Mouse (Mus musculus): ENCODE results near the gene Spcs2. TPM values are rescaled to one million over a fixed set of nuclear protein-coding genes. Genes with fewer than 3 reads are reported as not detected.

Gene Spcs2
- 517 TPM for polyA plus RNA-seq (2017; shearing (Covaris generic))

DNA sequence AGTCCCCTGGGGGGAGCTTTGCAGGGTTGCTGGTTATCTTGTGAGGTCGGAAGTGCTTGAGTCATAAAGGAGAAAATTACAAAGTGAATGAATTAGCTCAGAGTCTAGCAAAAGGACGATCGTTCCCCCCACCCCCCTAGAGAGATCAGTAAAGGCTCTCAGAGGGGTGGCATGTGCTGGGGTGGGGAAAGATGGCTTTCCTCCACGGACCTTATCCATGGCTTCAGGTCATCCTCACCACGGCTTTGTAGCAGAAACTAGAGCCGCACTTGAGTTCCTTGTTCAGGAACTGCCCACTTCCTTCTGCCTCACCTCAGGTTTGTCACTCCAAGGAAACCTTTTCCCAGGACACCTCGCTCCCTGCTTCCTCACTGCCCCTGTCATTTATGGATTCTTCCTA is at the start of gene Spcs2:
Spcs2 (minus strand) TSS at position 101 of the 400 bp plus-strand sequence.

GRCm38 (mm10) chr7:99858813-99859585 is 4.3 kb downstream of the Spcs2 start, which contains the start of gene Xrra1:
Gene Xrra1, plus strand, starts transcription at chr7:99859116.

GRCm38 (mm10) chr7:99828083-99828570 is 35.1 kb downstream of the Spcs2 start, which contains the start of gene Neu3:
Gene Neu3, minus strand, starts transcription at chr7:99828417.

Other genes starting within 250 kb of the Spcs2 start
- gene Tpbgl, start 236.4 kb downstream of the Spcs2 start, polyA plus RNA-seq (2017; shearing (Covaris generic)): 0.10 TPM
- 0.77 TPM for gene Slco2b1, start 152.1 kb downstream of the Spcs2 start, polyA plus RNA-seq (2017; shearing (Covaris generic))
- not detected for gene Olfr520, start 133.2 kb downstream of the Spcs2 start, polyA plus RNA-seq (2017; shearing (Covaris generic))
- gene Olfr521, start 100.0 kb downstream of the Spcs2 start, polyA plus RNA-seq (2017; shearing (Covaris generic)): not detected
- 39.6 TPM for gene Neu3, start 35.0 kb downstream of the Spcs2 start, polyA plus RNA-seq (2017; shearing (Covaris generic))
- 0.16 TPM for gene Xrra1, start 4.3 kb downstream of the Spcs2 start, polyA plus RNA-seq (2017; shearing (Covaris generic))
- 4.4 TPM for gene Rnf169, start 117.0 kb upstream of the Spcs2 start, polyA plus RNA-seq (2017; shearing (Covaris generic))
- gene Chrdl2, start 142.7 kb upstream of the Spcs2 start, polyA plus RNA-seq (2017; shearing (Covaris generic)): not detected

Measured in inflammation-experienced regulatory T-cells, adult 16 weeks (primary cell).